Mouse (Mus musculus): ENCODE measurements around the gene G430095P16Rik.

Gene G430095P16Rik

GRCm38 (mm10) chr8:84702963-84703465, 19.8 kb upstream of the G430095P16Rik start:
- DNase-seq (ENCODE audit: low spot score in 2 of 2): no peak

GRCm38 (mm10) chr8:84703466-84704249, 19.1 kb upstream of the G430095P16Rik start:
- DNase-seq (ENCODE audit: low spot score in 2 of 2): no peak

GRCm38 (mm10) chr8:84704356-84704755, 18.5 kb upstream of the G430095P16Rik start:
- DNase-seq (ENCODE audit: low spot score in 2 of 2): peak; percentile 44 to 75

GRCm38 (mm10) chr8:84704867-84705831, 17.7 kb upstream of the G430095P16Rik start:
- no peak for DNase-seq (ENCODE audit: low spot score in 2 of 2)

DNA sequence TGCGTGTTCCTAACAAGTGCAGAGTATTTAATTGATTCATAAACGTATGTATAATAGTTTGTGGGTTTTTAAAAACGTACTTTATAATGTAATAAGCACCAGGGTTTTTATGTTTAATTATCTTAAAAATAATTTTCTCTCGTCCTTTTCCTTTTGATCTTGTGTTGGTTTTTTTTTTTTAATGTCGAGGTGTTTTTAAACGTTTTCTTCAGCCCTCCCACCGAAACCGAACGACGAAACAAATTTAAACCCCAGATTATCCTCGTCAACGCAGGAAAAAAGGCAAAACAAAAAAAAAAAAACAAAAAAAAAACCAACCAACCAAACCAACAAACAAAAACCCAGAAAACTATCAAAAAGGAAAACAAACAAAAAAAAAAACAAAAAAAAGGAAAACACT, 16.8 kb upstream of the G430095P16Rik start:
- no peak for DNase-seq (ENCODE audit: low spot score in 2 of 2)

- peak in 1 of 2 experiments; percentile 44 for DNase-seq (ENCODE audit: low spot score in 2 of 2)
Observed at GRCm38 (mm10) chr8:84706610-84707266, 16.1 kb upstream of the G430095P16Rik start.

- DNase-seq (ENCODE audit: low spot score in 2 of 2): peak in 1 of 2 experiments; percentile 62
Observed at GRCm38 (mm10) chr8:84707267-84707883, 15.4 kb upstream of the G430095P16Rik start.

- no peak for DNase-seq (ENCODE audit: low spot score in 2 of 2)
Observed at GRCm38 (mm10) chr8:84708071-84708541, 14.7 kb upstream of the G430095P16Rik start.

DNA sequence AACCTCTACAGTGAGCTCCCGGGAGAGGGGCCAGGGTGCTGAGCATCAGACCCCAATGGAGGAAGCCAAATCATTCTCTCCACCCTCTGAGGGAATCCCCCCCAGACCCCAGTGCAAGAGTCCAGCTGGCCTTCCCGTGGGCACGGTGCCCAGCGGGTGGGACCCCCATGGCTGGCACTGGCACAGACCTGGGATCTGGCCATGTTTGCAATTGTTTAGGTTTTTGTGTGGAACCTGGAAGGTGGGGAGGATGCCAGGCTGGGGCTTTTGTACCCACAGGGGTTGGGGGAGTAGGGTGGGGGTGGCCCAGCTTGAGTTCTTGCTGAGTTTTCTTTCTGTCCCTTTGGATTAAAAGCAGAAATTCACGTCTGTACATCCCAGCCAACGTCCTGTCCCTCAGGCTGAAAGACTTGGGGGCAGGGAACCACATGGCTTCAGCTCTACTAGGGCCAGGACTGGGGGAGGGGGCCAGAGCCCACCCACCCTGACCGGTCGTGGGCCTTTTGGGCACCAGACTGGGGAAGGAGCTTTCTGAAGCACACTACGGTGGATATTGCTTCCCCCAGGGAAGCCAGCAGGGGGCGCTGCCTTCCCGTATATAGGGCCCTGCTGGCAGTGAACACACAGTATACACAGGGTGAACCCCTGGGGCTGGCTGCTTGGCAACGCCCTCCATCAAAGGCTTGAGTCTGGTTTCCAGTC, 13.9 kb upstream of the G430095P16Rik start:
- DNase-seq (ENCODE audit: low spot score in 2 of 2): peak; percentile 72 to 82

GRCm38 (mm10) chr8:84709931-84710330, 12.9 kb upstream of the G430095P16Rik start:
- DNase-seq (ENCODE audit: low spot score in 2 of 2): no peak

DNA sequence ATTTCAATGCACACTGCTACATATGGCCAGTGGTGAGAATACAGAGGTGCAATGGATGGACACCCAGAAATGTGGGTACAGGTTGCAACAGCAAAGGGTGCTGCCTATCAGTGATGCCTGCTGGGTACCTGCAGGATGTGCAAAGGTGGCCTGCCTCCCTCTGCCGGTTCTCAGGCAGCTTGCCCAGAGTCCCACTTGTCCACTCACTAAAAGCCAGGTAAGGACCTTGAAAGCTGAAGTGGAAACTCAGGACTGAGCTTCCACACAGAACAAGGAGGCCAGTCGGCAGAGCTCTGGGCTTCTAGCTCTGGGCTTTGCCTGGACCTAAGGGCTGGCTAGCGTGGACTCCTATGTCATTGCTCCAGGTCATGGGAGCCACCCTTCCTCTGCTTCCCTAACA, 11.5 kb upstream of the G430095P16Rik start:
- no peak for DNase-seq (ENCODE audit: low spot score in 2 of 2)

DNA sequence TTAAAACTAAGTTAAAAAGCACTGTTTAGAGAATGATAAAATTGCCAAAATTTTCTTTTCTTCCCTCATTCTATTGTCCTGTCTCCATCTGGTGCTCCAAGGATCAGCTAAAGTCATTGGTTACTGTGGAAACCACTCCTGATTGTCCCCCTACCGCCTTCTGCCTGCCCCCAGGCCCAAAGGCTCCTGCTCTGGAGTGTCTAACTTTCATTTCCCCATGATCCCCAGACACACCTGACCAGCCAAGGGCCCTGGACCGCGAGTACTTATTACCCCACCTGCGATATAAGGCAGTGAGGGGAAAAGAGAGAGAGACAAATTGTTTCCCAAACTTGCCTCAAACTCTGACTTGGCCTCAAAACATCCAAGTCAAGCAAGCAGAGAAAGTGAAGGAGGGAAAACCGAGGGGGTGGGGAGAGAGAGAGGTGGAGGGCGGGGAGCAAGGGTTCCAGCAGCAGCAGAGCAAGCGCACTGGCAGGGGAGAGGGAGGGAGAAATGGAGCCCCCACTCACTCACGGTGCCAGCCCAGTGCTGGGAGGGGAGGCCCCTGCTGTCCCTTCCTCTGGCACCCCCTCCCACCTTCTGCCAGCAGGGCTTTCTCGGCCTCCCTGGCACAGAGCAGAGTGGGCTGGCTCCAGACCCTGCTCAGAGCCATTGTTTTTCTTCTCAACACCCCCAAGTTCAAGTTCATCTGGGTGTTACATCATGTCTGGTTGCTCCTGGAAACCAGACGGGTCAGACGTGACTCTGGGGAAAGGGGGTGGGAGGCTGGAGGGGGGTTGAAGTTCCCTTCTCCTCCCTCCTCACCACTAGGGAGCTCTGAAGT, 10.7 kb upstream of the G430095P16Rik start:
- DNase-seq (ENCODE audit: low spot score in 2 of 2): no peak

- DNase-seq (ENCODE audit: low spot score in 2 of 2): no peak
Observed at GRCm38 (mm10) chr8:84712759-84713120, 10.1 kb upstream of the G430095P16Rik start.

GRCm38 (mm10) chr8:84713381-84713780, 9.4 kb upstream of the G430095P16Rik start:
- no peak for DNase-seq (ENCODE audit: low spot score in 2 of 2)

DNA sequence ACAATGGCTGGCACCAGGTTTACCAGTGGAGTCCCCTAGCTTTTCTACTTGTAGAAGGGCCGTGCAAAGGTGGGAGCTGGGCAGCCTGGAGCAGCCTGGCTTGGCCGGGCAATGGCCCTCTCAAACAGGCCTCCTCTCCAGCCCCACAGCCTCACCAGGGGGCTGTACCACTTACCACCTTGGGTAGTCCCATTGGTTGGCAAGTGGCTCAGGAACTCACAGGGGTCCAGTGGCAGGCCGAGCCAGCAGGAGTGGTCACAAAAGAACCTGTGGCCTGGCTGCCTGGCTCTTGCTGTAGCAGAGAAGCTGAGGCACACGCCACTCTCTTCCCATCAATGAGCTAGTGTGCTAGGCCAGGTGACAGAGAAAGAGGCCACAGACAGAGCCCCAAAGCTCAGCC, 8.6 kb upstream of the G430095P16Rik start:
- DNase-seq (ENCODE audit: low spot score in 2 of 2): no peak

- DNase-seq (ENCODE audit: low spot score in 2 of 2): no peak
Observed at GRCm38 (mm10) chr8:84715893-84716468, 6.8 kb upstream of the G430095P16Rik start.

- DNase-seq (ENCODE audit: low spot score in 2 of 2): no peak
Observed at GRCm38 (mm10) chr8:84716790-84717189, 6.0 kb upstream of the G430095P16Rik start.

GRCm38 (mm10) chr8:84718476-84718875, 4.3 kb upstream of the G430095P16Rik start:
- DNase-seq (ENCODE audit: low spot score in 2 of 2): no peak

GRCm38 (mm10) chr8:84718959-84719690, 3.7 kb upstream of the G430095P16Rik start:
- no peak for DNase-seq (ENCODE audit: low spot score in 2 of 2)
